In the genomic region with DNA sequence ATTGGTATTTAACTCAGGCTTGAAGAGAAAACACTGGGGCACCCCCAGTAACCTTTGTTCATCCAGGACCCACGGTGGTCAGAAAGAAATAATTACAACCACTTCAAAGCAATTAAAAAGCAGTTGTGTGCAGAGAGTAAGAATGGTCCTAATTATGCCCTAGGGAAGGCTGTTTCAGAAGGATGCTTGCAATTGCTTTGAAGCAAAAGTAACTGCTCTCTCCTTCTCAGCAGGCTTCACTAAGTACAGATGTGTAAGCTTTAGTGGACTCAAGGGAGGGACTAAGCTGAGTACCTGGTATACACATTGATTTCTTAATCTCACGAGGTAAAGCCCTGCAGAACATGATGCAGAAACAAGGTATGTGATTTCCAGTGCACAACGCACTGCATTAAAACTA, we compare ENCODE assay signal across 18 mouse cellular contexts.
A peak's percentile ranks its signal among the peaks of the same experiment; 100 is the strongest.
DNase-seq lines count a peak whose midpoint lies in the region; ATAC-seq and TF ChIP-seq lines count a peak whose summit lies in the region.
"Had no signal": no experiment of that assay in that cellular context is flagged by ENCODE, and none has a peak within 500 bp of the region (broad histone marks: within the 10 kb centered on the region; RNA-seq: fewer than 3 reads in every experiment).

No protein-coding gene starts in this region.

- no peaks in the 10 kb centered on the region for H3K9me3 ChIP-seq in hindbrain, embryonic 13.5 days
- no peaks in the 10 kb centered on the region for H3K9me3 ChIP-seq in hindbrain, embryonic 12.5 days (replicated peaks)
- no peaks in the 10 kb centered on the region for H3K9me3 ChIP-seq in neural tube, embryonic 13.5 days
- H3K9me3 ChIP-seq in hindbrain, embryonic 16.5 days (ENCODE audit: control insufficient read depth, low read length), result no peaks in the 10 kb centered on the region
- H3K9me3 ChIP-seq in neural tube, embryonic 14.5 days (ENCODE audit: control insufficient read depth, low read length), result no peaks in the 10 kb centered on the region
- no peaks in the 10 kb centered on the region for H3K9me3 ChIP-seq in kidney, embryonic 15.5 days (replicated peaks)
- H3K9me3 ChIP-seq: forebrain, embryonic 15.5 days had no signal

- 0 out of 2 replicates have a peak, but pooled peaks have one; percentile 32 for ATAC-seq in hindbrain, embryonic 13.5 days (ENCODE audit: low FRiP score)
- ATAC-seq in hindbrain, embryonic 12.5 days (ENCODE audit: low FRiP score), result no peak
- ATAC-seq in neural tube, embryonic 13.5 days (ENCODE audit: low read depth), result peak; percentile 53; the same call in 1 of the 2 replicates
- ATAC-seq in hindbrain, embryonic 16.5 days, result 0 out of 2 replicates have a peak, but pooled peaks have one; percentile 42
- peak; percentile 60; the same call in 1 of the 2 replicates for ATAC-seq in neural tube, embryonic 14.5 days (ENCODE audit: low read depth)
- no peak for ATAC-seq in kidney, embryonic 15.5 days (replicated peaks; ENCODE audit: low FRiP score)
- ATAC-seq: forebrain, embryonic 15.5 days; intestine, embryonic 16.5 days; lung, postnatal 0 days had no signal

- WGBS in hindbrain, embryonic 13.5 days, result 34% methylated on average over 3 of the region's 3 CpGs
- WGBS in hindbrain, embryonic 12.5 days, result 36% methylated on average over 3 of the region's 3 CpGs
- WGBS in neural tube, embryonic 13.5 days, result 20% methylated on average over 3 of the region's 3 CpGs
- 25% methylated on average over 3 of the region's 3 CpGs for WGBS in hindbrain, embryonic 16.5 days
- 21% methylated on average over 3 of the region's 3 CpGs for WGBS in neural tube, embryonic 14.5 days
- 32% methylated on average over 3 of the region's 3 CpGs for WGBS in kidney, embryonic 15.5 days
- 38% methylated on average over 3 of the region's 3 CpGs for WGBS in cerebellum, adult 2 months

- no peaks in the 10 kb centered on the region for H3K27me3 ChIP-seq in hindbrain, embryonic 13.5 days
- H3K27me3 ChIP-seq in hindbrain, embryonic 12.5 days, result no peaks in the 10 kb centered on the region
- H3K27me3 ChIP-seq in neural tube, embryonic 13.5 days, result no peaks in the 10 kb centered on the region
- H3K27me3 ChIP-seq in hindbrain, embryonic 16.5 days (replicated peaks; ENCODE audit: control insufficient read depth, insufficient read depth, low read length), result no peaks in the 10 kb centered on the region
- no peaks in the 10 kb centered on the region for H3K27me3 ChIP-seq in neural tube, embryonic 14.5 days (ENCODE audit: control insufficient read depth, insufficient read depth, low read length)
- H3K27me3 ChIP-seq in kidney, embryonic 15.5 days, result no peaks in the 10 kb centered on the region
- no peaks in the 10 kb centered on the region for H3K27me3 ChIP-seq in cerebellum, adult 2 months (ENCODE audit: control insufficient read depth, insufficient read depth, low read length)
- H3K27me3 ChIP-seq: forebrain, embryonic 15.5 days had no signal

- H3K36me3 ChIP-seq in hindbrain, embryonic 13.5 days, result no peaks in the 10 kb centered on the region
- H3K36me3 ChIP-seq in hindbrain, embryonic 12.5 days, result no peaks in the 10 kb centered on the region
- H3K36me3 ChIP-seq in neural tube, embryonic 13.5 days, result no peaks in the 10 kb centered on the region
- H3K36me3 ChIP-seq in hindbrain, embryonic 16.5 days (ENCODE audit: control insufficient read depth, insufficient read depth, low read length), result no peaks in the 10 kb centered on the region
- no peaks in the 10 kb centered on the region for H3K36me3 ChIP-seq in neural tube, embryonic 14.5 days (ENCODE audit: control insufficient read depth, insufficient read depth, low read length)
- no peaks in the 10 kb centered on the region for H3K36me3 ChIP-seq in kidney, embryonic 15.5 days
- H3K36me3 ChIP-seq: forebrain, embryonic 15.5 days had no signal

- no peaks in the 10 kb centered on the region for H3K4me1 ChIP-seq in hindbrain, embryonic 13.5 days (replicated peaks)
- no peaks in the 10 kb centered on the region for H3K4me1 ChIP-seq in hindbrain, embryonic 12.5 days
- H3K4me1 ChIP-seq in neural tube, embryonic 13.5 days (replicated peaks), result 0 out of 2 replicates have a peak, but pooled peaks cover 4% of the 10 kb centered on the region
- no peaks in the 10 kb centered on the region for H3K4me1 ChIP-seq in hindbrain, embryonic 16.5 days (ENCODE audit: control insufficient read depth, insufficient read depth, low read depth, low read length)
- no peaks in the 10 kb centered on the region for H3K4me1 ChIP-seq in neural tube, embryonic 14.5 days (ENCODE audit: control insufficient read depth, insufficient read depth, low read length)
- H3K4me1 ChIP-seq in kidney, embryonic 15.5 days, result no peaks in the 10 kb centered on the region
- H3K4me1 ChIP-seq in cerebellum, adult 2 months (ENCODE audit: control insufficient read depth, insufficient read depth, low read length), result no peaks in the 10 kb centered on the region
- H3K4me1 ChIP-seq: forebrain, embryonic 15.5 days had no signal

- no peak for TF ChIP-seq CTCF in cerebellum, adult 2 months (IDR thresholded peaks at IDR 0.05; ENCODE audit: borderline replicate concordance, insufficient read depth, low read depth, low read length)

- H3K4me2 ChIP-seq in hindbrain, embryonic 13.5 days, result no peak overlapping the region
- no peak overlapping the region for H3K4me2 ChIP-seq in hindbrain, embryonic 12.5 days (replicated peaks)
- H3K4me2 ChIP-seq in neural tube, embryonic 13.5 days, result no peak overlapping the region
- H3K4me2 ChIP-seq in hindbrain, embryonic 16.5 days (ENCODE audit: low read length), result no peak overlapping the region
- H3K4me2 ChIP-seq in neural tube, embryonic 14.5 days (ENCODE audit: low read depth, low read length), result no peak overlapping the region
- H3K4me2 ChIP-seq in kidney, embryonic 15.5 days, result no peak overlapping the region
- H3K4me2 ChIP-seq: forebrain, embryonic 15.5 days had no signal

- no peak for TF ChIP-seq POLR2A in cerebellum, adult 2 months (IDR thresholded peaks at IDR 0.05; ENCODE audit: borderline replicate concordance, insufficient read depth, low read length)

- DNase-seq in neural tube, embryonic 10.5 days (ENCODE audit: extremely low spot score, low spot score), result no peak
- DNase-seq in cerebellum, adult 2 months, result no peak
- DNase-seq: adrenal gland, postnatal 36 days; cerebellum, adult 8-10 months; gastrocnemius, postnatal 25 days; heart, adult 2 months; heart, postnatal 36 days; liver; thymus, postnatal 25 days had no signal

- no peak overlapping the region for H3K27ac ChIP-seq in hindbrain, embryonic 13.5 days
- H3K27ac ChIP-seq in hindbrain, embryonic 12.5 days, result no peak overlapping the region
- H3K27ac ChIP-seq in neural tube, embryonic 13.5 days (replicated peaks), result no peak overlapping the region
- no peak overlapping the region for H3K27ac ChIP-seq in hindbrain, embryonic 16.5 days (ENCODE audit: low read depth, low read length)
- no peak overlapping the region for H3K27ac ChIP-seq in neural tube, embryonic 14.5 days (ENCODE audit: low read depth, low read length)
- H3K27ac ChIP-seq in kidney, embryonic 15.5 days, result no peak overlapping the region
- no peak overlapping the region for H3K27ac ChIP-seq in cerebellum, adult 2 months (ENCODE audit: insufficient read depth, low read length)
- H3K27ac ChIP-seq: forebrain, embryonic 15.5 days; heart, adult 2 months had no signal

- no peak overlapping the region for H3K9ac ChIP-seq in hindbrain, embryonic 13.5 days
- no peak overlapping the region for H3K9ac ChIP-seq in hindbrain, embryonic 12.5 days
- H3K9ac ChIP-seq in neural tube, embryonic 13.5 days, result no peak overlapping the region
- H3K9ac ChIP-seq in hindbrain, embryonic 16.5 days (ENCODE audit: low read depth, low read length), result no peak overlapping the region
- no peak overlapping the region for H3K9ac ChIP-seq in neural tube, embryonic 14.5 days (replicated peaks; ENCODE audit: low read depth, low read length)
- H3K9ac ChIP-seq in kidney, embryonic 15.5 days, result no peak overlapping the region
- H3K9ac ChIP-seq: forebrain, embryonic 15.5 days had no signal

- H3K4me3 ChIP-seq in hindbrain, embryonic 13.5 days, result no peak overlapping the region
- no peak overlapping the region for H3K4me3 ChIP-seq in hindbrain, embryonic 12.5 days
- no peak overlapping the region for H3K4me3 ChIP-seq in neural tube, embryonic 13.5 days
- H3K4me3 ChIP-seq in hindbrain, embryonic 16.5 days (ENCODE audit: low read length), result no peak overlapping the region
- no peak overlapping the region for H3K4me3 ChIP-seq in neural tube, embryonic 14.5 days (ENCODE audit: low read depth, low read length)
- H3K4me3 ChIP-seq in kidney, embryonic 15.5 days (replicated peaks), result no peak overlapping the region
- no peak overlapping the region for H3K4me3 ChIP-seq in cerebellum, adult 2 months (replicated peaks; ENCODE audit: insufficient read depth, low read depth, low read length)
- H3K4me3 ChIP-seq: forebrain, embryonic 15.5 days; heart, adult 2 months had no signal

Comparison
In these comparisons a context has a peak if more than half of its experiments do, and no peak if none do; other contexts are left out.
1. ATAC-seq: peak in hindbrain, embryonic 13.5 days (single experiment), neural tube, embryonic 13.5 days (single experiment), hindbrain, embryonic 16.5 days (single experiment) and neural tube, embryonic 14.5 days (single experiment); none in hindbrain, embryonic 12.5 days (single experiment) and kidney, embryonic 15.5 days (single experiment).